Mouse (Mus musculus) gastrocnemius, adult 2 months (tissue): Measurements from ENCODE around the gene Med20. TPM values are rescaled to one million over a fixed set of nuclear protein-coding genes. Genes with fewer than 3 reads are reported as not detected.
A peak's percentile ranks its signal among the peaks of the same experiment; 100 is the strongest.
"Not testable (repeated sequence)": the region's sequence is repeated elsewhere in the genome, so short reads cannot be mapped to it uniquely, and the experiment has no call there.

ENCODE experiments used
- DNase-seq: peaks from one replicate; pipeline ENCODE4 v3.0.0; 2022
- H3K27ac ChIP-seq: fragments of 200-600 bp; 2 replicates; pipeline ENCODE4 v1.8.1; 2022; ENCODE audit warnings: mild to moderate bottlenecking
- H3K4me3 ChIP-seq: fragments of 200-600 bp; 2 replicates; pipeline ENCODE4 v1.8.1; 2022; ENCODE audit warnings: mild to moderate bottlenecking, moderate library complexity
- CTCF ChIP-seq: fragments of 200-600 bp; IDR thresholded peaks from 2 replicates; pipeline ENCODE4 v1.8.1; 2022; ENCODE audit warnings: antibody characterized with exemption, mild to moderate bottlenecking, moderate library complexity
- intact Hi-C: fragments of 180-260 bp; cut with DNase I; formaldehyde crosslinking; loops from one replicate; pipeline ENCODE4 v1.15.1; 2025
- total RNA-seq, 2 experiments: library from RNA; stranded (reverse); gene quantifications; 2 replicates each; pipeline ENCODE4 v1.2.3; 2021

The Med20 gene
- total RNA-seq, 2 experiments from 2014 or later = 17.9 to 18.3 TPM

GRCm38 (mm10) chr17:47588517-47588916 lies 22.9 kb upstream of the Med20 start:
- intact Hi-C loops = no loop called here
- no peak overlapping the region for H3K27ac ChIP-seq
- H3K4me3 ChIP-seq = no peak overlapping the region
- TF ChIP-seq CTCF = no peak
- DNase-seq = no peak

DNA sequence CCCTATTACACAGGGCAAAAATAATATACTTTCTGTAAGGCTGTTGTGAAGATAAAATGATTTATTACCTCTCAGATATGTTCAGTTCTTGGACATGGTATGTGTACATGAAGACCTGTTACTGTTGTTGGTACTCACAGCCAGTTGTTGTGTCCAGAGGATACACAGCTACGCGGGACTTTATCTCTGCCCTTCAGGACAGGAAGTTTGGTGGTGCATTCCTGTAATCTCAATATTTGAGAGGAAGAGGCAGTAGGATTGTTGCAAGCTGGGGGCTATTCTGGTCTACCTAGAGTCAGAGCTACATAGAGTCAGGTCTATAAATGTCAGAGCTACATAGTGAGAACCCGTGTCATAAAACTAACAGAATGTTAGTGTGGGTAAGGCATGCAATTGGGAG lies 20.3 kb upstream of the Med20 start:
- Histone ChIP-seq H3K4me3 (no peak overlapping the region), H3K27ac (no peak overlapping the region)
- intact Hi-C loops = no loop called here
- no peak for DNase-seq
- TF ChIP-seq CTCF = no peak

DNA sequence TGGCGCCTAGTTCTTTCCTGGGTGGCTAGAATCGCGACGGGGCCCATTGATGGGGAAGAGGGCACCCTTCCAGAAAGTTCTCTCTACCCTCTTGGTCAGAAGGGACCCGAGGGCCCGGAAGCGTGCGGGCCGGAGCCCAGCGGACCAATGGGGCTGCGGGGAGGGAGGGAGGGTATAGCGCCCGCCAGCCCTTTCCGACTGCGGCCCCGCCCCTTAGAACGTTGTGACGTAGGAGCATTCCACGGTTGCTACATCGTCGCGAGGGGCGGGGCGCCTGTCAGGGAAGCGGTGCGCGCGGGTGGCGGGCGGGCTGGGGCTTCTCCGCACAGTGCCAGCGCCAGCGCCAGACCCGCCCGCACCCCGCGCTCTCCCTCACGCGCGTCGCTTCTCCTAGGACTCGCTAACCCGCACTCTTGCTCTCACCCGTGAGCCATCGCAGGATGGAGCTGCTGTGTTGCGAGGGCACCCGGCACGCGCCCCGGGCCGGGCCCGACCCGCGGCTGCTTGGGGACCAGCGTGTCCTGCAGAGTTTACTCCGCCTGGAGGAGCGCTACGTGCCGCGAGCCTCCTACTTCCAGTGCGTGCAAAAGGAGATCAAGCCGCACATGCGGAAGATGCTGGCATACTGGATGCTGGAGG lies 18.0 kb upstream of the Med20 start:
- Histone ChIP-seq H3K4me3 (peak overlapping the region; percentile 88), H3K27ac (peak overlapping the region; percentile 88)
- DNase-seq = peak; percentile 97
- intact Hi-C loops = loop anchor here (1.0 kb wide), 1 partner anchor 82 kb away; no protein-coding TSS in a partner anchor
- TF ChIP-seq CTCF = no peak

DNA sequence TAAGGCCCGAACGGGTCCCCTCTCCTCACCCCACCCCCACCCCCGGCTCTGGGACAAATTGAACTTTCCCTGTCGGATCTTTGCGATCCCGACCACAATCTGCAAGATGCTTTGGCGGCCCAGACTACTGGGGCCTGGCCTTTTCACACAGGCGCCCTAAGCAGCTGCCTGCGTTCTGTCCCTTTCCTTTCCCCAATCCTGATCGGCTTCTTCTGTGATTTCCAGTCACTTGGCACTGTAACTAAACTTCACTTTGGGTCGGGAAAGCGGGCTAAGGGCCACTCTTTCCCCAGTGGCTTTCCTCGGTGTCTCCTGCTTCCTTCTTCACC lies 17.6 kb upstream of the Med20 start:
- Histone ChIP-seq H3K27ac (peak overlapping the region; percentile 88), H3K4me3 (peak overlapping the region; percentile 88)
- intact Hi-C loops = loop anchor here (1.0 kb wide), 1 partner anchor 83 kb away; no protein-coding TSS in a partner anchor
- no peak for DNase-seq
- no peak for TF ChIP-seq CTCF

DNA sequence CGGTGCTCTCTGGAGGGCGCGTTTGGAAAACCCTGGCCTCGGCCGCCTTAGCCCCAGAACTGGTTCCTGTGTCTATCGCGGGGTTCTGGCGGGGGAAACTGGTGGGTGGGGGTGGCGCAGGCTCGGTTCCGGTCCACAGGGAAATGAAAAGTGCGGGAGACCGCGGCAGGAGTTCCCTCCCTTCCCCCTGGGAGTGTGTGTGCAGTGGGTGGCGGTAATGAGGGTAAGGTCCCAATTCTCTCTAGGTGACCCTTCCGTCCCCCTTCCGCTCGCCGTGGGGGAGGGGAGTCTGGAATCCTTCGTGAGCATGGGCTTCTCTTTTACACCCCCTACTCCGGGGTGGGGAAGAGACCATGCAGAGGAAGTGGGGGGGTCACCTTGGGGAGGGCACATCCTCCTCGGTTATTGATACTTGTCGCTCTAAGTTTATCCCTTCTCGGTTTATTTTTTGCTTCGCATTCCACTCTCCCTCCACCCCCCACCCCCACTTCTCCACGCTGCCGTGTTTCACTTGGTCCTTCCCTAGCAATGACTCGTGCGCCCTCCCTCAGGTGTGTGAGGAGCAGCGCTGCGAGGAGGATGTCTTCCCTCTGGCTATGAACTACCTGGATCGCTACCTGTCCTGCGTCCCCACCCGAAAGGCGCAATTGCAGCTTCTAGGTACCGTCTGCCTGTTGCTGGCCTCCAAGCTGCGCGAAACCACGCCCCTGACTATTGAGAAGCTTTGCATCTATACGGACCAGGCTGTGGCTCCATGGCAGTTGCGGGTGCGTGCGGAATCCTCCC lies 17.0 kb upstream of the Med20 start:
- peak; percentile 44 for DNase-seq
- H3K4me3 ChIP-seq = peak overlapping the region; percentile 88
- TF ChIP-seq CTCF = no peak
- intact Hi-C loops = no loop called here
- H3K27ac ChIP-seq = peak overlapping the region; percentile 88

- no peak for TF ChIP-seq CTCF
- peak overlapping the region; percentile 88 for H3K27ac ChIP-seq
- intact Hi-C loops = no loop called here
- no peak for DNase-seq
- H3K4me3 ChIP-seq = peak overlapping the region; percentile 88
These were observed 16.5 kb upstream of the Med20 start for GRCm38 (mm10) chr17:47594969-47595247.

- intact Hi-C loops = no loop called here
- Histone ChIP-seq H3K27ac (peak overlapping the region; percentile 88), H3K4me3 (peak overlapping the region; percentile 88)
- no peak for TF ChIP-seq CTCF
- peak; percentile 60 for DNase-seq
These were observed 15.9 kb upstream of the Med20 start for GRCm38 (mm10) chr17:47595248-47596161.

GRCm38 (mm10) chr17:47596162-47596838 lies 15.1 kb upstream of the Med20 start:
- no peak for TF ChIP-seq CTCF
- peak overlapping the region; percentile 88 for H3K4me3 ChIP-seq
- intact Hi-C loops = no loop called here
- peak overlapping the region; percentile 88 for H3K27ac ChIP-seq
- no peak for DNase-seq

- intact Hi-C loops = no loop called here
- Histone ChIP-seq H3K27ac (peak overlapping the region; percentile 88), H3K4me3 (peak overlapping the region; percentile 33)
- no peak for TF ChIP-seq CTCF
- no peak for DNase-seq
These were observed 14.6 kb upstream of the Med20 start for GRCm38 (mm10) chr17:47596839-47597164.

DNA sequence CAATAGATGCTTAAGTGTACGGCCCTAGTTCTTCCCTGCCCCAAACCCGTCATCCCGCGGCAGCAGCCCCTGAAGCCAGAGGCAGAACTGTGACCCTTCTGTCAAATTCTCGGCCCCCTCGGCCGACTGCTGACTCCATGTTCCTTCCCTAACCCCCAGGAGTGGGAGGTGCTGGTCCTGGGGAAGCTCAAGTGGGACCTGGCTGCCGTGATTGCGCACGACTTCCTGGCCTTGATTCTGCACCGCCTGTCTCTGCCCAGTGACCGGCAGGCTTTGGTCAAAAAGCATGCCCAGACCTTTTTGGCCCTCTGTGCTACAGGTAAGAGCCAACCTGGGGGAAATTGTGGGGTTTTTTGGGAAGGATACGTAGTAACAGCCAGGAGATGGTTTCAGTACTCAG lies 14.1 kb upstream of the Med20 start:
- DNase-seq = no peak
- intact Hi-C loops = no loop called here
- H3K4me3 ChIP-seq = peak overlapping the region; percentile 33
- peak overlapping the region; percentile 88 for H3K27ac ChIP-seq
- no peak for TF ChIP-seq CTCF

- Histone ChIP-seq H3K4me3 (peak overlapping the region; percentile 33), H3K27ac (peak overlapping the region; percentile 88)
- intact Hi-C loops = no loop called here
- no peak for DNase-seq
- peak; percentile 79 for TF ChIP-seq CTCF
These were observed 13.4 kb upstream of the Med20 start for GRCm38 (mm10) chr17:47597838-47598579.

- not testable (repeated sequence) for DNase-seq
These were observed 12.6 kb upstream of the Med20 start for GRCm38 (mm10) chr17:47598580-47599304.

More at GRCm38 (mm10) chr17:47598580-47599304, 12.6 kb upstream of the Med20 start:
- H3K4me3 ChIP-seq, intact Hi-C loops: not testable (repeated sequence)
- H3K27ac ChIP-seq = peak overlapping the region; percentile 88
